Mouse (Mus musculus) thymus, adult 2 months (tissue): Measurements from ENCODE around the gene Sertad2.

Experiments used
- CTCF ChIP-seq: fragments of 200-500 bp; IDR thresholded peaks from 2 replicates; pipeline ENCODE4 v1.5.1; 2012; ENCODE audit warnings: mild to moderate bottlenecking, control low read depth, low read length, moderate library complexity, borderline replicate concordance; ENCODE audit not compliant: control insufficient read depth, poor library complexity, insufficient read depth; ENCODE audit errors: extremely low read depth
- POLR2A ChIP-seq: fragments of 200-500 bp; IDR thresholded peaks from 2 replicates; pipeline ENCODE4 v1.6.1; 2012; ENCODE audit warnings: mild to moderate bottlenecking, low read length, control low read depth, moderate library complexity; ENCODE audit not compliant: control insufficient read depth, poor library complexity, insufficient read depth; ENCODE audit errors: extremely low read depth

DNA sequence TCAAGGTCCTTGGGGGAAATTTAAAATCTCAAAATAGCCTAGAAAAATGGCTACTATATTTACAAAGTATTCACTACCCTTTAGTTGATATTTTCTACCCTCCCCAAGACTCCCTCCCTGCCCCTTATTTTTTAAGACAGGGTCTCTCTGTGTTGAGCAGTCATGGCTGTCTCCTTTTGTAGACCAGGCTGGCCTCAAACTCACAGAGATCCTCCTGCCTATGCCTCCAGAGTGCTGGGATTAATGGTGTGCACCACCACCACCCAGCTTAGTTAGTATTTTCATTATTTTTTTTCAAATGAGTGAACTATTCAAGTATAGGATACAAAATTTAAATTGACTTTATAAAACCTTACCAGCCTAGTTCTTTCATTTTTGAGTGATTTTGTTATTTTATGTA, 94.0 kb downstream of the Sertad2 start:
- no peak for TF ChIP-seq CTCF
- TF ChIP-seq POLR2A: no peak
